Mouse (Mus musculus) gastrocnemius, adult 8-10 months (tissue): ENCODE results near the gene Psmb5. TPM values are rescaled to one million over a fixed set of nuclear protein-coding genes. Genes with fewer than 3 reads are reported as not detected.

Source experiments
- microRNA-seq: library from miRNA; unstranded; fragments of <30 nt; microRNA quantifications from one replicate; pipeline ENCODE4 v1.2.0, GENCODE M21; 2022
- total RNA-seq, 4 experiments: library from RNA; stranded (reverse); gene quantifications; 2 replicates each; pipeline ENCODE4 v1.2.4; 2022

Gene Psmb5
- total RNA-seq, 4 experiments from 2014 or later: 183 to 192 (median 187) TPM

Small RNA genes lying within 50 kb of the gene (microRNA-seq; reads per million reads assigned to microRNA genes)
- gene Mir686 (not detected), gene Mir6948 (not detected)

Other genes starting within 250 kb of the Psmb5 start
- 1 to 10 TPM in 2 of 4 experiments, under 1 TPM in 2; 0.46 to 1.9 (median 0.89) TPM for gene Slc7a7, start 200.2 kb downstream of the Psmb5 start, total RNA-seq
- 100 to 1,000 TPM; 104 to 126 (median 117) TPM for gene Mrpl52, start 191.1 kb downstream of the Psmb5 start, total RNA-seq
- gene Mmp14, start 186.4 kb downstream of the Psmb5 start, total RNA-seq: 1 to 10 TPM; 2.8 to 6.3 (median 3.7) TPM
- gene Lrp10, start 153.9 kb downstream of the Psmb5 start, total RNA-seq: 10 to 100 TPM; 23.5 to 34.0 (median 29.5) TPM
- gene Rem2, start 141.9 kb downstream of the Psmb5 start, total RNA-seq: not detected
- gene Prmt5, start 100.5 kb downstream of the Psmb5 start, total RNA-seq: 10 to 100 TPM; 31.0 to 35.9 (median 32.5) TPM
- 1 to 10 TPM; 1.6 to 3.5 (median 3.1) TPM for gene Haus4, start 63.4 kb downstream of the Psmb5 start, total RNA-seq
- 1 to 10 TPM in 2 of 4 experiments, under 1 TPM in 2; 0.87 to 1.8 (median 1.3) TPM for gene Ajuba, start 40.5 kb downstream of the Psmb5 start, total RNA-seq
- 1 to 10 TPM; 2.0 to 2.8 (median 2.6) TPM for gene 4931414P19Rik, start 12.0 kb downstream of the Psmb5 start, total RNA-seq
- gene Psmb11, start 3.4 kb upstream of the Psmb5 start, total RNA-seq: not detected
- not detected for gene Gm17606, start 22.9 kb upstream of the Psmb5 start, total RNA-seq
- under 1 TPM in 2 of 4 experiments, not detected in 2; 0.08 to 0.12 TPM for gene Cdh24, start 23.3 kb upstream of the Psmb5 start, total RNA-seq
- 1 to 10 TPM; 7.1 to 9.4 (median 8.0) TPM for gene 1700123O20Rik, start 68.2 kb upstream of the Psmb5 start, total RNA-seq
- 10 to 100 TPM; 46.2 to 72.1 (median 55.9) TPM for gene Acin1, start 68.9 kb upstream of the Psmb5 start, total RNA-seq
- gene Gm29776, start 80.8 kb upstream of the Psmb5 start, total RNA-seq: not detected
- gene Cebpe, start 94.2 kb upstream of the Psmb5 start, total RNA-seq: not detected
- gene Slc7a8, start 163.9 kb upstream of the Psmb5 start, total RNA-seq: 10 to 100 TPM; 11.3 to 17.4 (median 12.2) TPM
- 1 to 10 TPM; 2.2 to 3.2 (median 2.5) TPM for gene Rnf212b, start 196.1 kb upstream of the Psmb5 start, total RNA-seq